Mouse (Mus musculus): ENCODE measurements around the gene Olfr720. TPM values are rescaled to one million over a fixed set of nuclear protein-coding genes. Genes with fewer than 3 reads are reported as not detected.

The Olfr720 gene
- not detected in 2 replicates for polyA plus RNA-seq (2012; ENCODE audit: insufficient read depth, insufficient read length, missing spikeins)

- H3K4me1 ChIP-seq (ENCODE audit: control insufficient read depth, insufficient read depth, low read length) = no peaks in the 10 kb centered on the region
- TF ChIP-seq CTCF (IDR thresholded peaks at IDR 0.05; ENCODE audit: low read depth, low read length) = no peak
- TF ChIP-seq POLR2A (IDR thresholded peaks at IDR 0.05; ENCODE audit: borderline replicate concordance, low read depth, low read length) = no peak
- H3K27ac ChIP-seq (ENCODE audit: insufficient read depth, low read depth, low read length) = no peak within 1 kb of the TSS
- no peak within 1 kb of the TSS for H3K4me3 ChIP-seq (ENCODE audit: insufficient read depth, low read length)
Observed at GRCm38 (mm10) chr14:14186738-14187137, at the start of gene Olfr720. Gene Olfr720, minus strand, starts transcription at chr14:14186838.

Other genes with a start within 250 kb of the Olfr720 start
- 18.9 and 19.9 TPM in 2 replicates for gene Atxn7, start 225.4 kb downstream of the Olfr720 start, polyA plus RNA-seq (2012; ENCODE audit: insufficient read depth, insufficient read length, missing spikeins)
- 59.7 and 64.2 TPM in 2 replicates for gene Thoc7, start 225.0 kb downstream of the Olfr720 start, polyA plus RNA-seq (2012; ENCODE audit: insufficient read depth, insufficient read length, missing spikeins)
- 73.8 and 82.9 TPM in 2 replicates for gene Psmd6, start 65.9 kb downstream of the Olfr720 start, polyA plus RNA-seq (2012; ENCODE audit: insufficient read depth, insufficient read length, missing spikeins)
- not detected in 2 replicates for gene Olfr31, start 136.0 kb upstream of the Olfr720 start, polyA plus RNA-seq (2012; ENCODE audit: insufficient read depth, insufficient read length, missing spikeins)
- gene Il3ra, start 159.4 kb upstream of the Olfr720 start, polyA plus RNA-seq (2012; ENCODE audit: insufficient read depth, insufficient read length, missing spikeins) = 76.8 and 90.7 TPM in 2 replicates
- not detected in 2 replicates for gene Olfr721-ps1, start 214.5 kb upstream of the Olfr720 start, polyA plus RNA-seq (2012; ENCODE audit: insufficient read depth, insufficient read length, missing spikeins)